Mouse (Mus musculus) adrenal gland, postnatal 25 days (tissue): ENCODE results near the gene Il4ra. TPM values are rescaled to one million over a fixed set of nuclear protein-coding genes. Genes with fewer than 3 reads are reported as not detected.

ENCODE experiments used
- DNase-seq: peaks from one replicate; pipeline ENCODE4 v3.0.0; 2021; ENCODE audit warnings: mixed read lengths
- total RNA-seq: library from RNA; stranded (reverse); gene quantifications from 2 replicates; pipeline ENCODE4 v1.2.3, GENCODE M21; 2021

Il4ra gene
- total RNA-seq, 1 experiment from 2014 or later: 101 TPM

GRCm38 (mm10) chr7:125600612-125601279 lies 48.8 kb downstream of the Il4ra start:
- no peak for DNase-seq

- DNase-seq: no peak
These were observed 49.4 kb downstream of the Il4ra start for GRCm38 (mm10) chr7:125601280-125601670.

- DNase-seq: no peak
These were observed 50.0 kb downstream of the Il4ra start for GRCm38 (mm10) chr7:125601821-125602448.

- no peak for DNase-seq
These were observed 51.3 kb downstream of the Il4ra start, which contains the start of gene Il21r for GRCm38 (mm10) chr7:125603185-125603631. Gene Il21r (plus strand): TSS chr7:125603429.

GRCm38 (mm10) chr7:125604362-125605319 lies 52.7 kb downstream of the Il4ra start:
- no peak for DNase-seq

- DNase-seq: no peak
These were observed 53.8 kb downstream of the Il4ra start for GRCm38 (mm10) chr7:125605725-125606139.

GRCm38 (mm10) chr7:125606265-125607164 lies 54.6 kb downstream of the Il4ra start:
- no peak for DNase-seq

- DNase-seq: no peak
These were observed 55.7 kb downstream of the Il4ra start for GRCm38 (mm10) chr7:125607384-125608182.

- no peak for DNase-seq
These were observed 56.3 kb downstream of the Il4ra start for GRCm38 (mm10) chr7:125608183-125608688.

GRCm38 (mm10) chr7:125613579-125613978 lies 61.7 kb downstream of the Il4ra start:
- DNase-seq: no peak

- no peak for DNase-seq
These were observed 63.5 kb downstream of the Il4ra start for GRCm38 (mm10) chr7:125615453-125615852.

GRCm38 (mm10) chr7:125618016-125618415 lies 66.1 kb downstream of the Il4ra start:
- DNase-seq: no peak

GRCm38 (mm10) chr7:125620077-125620476 lies 68.2 kb downstream of the Il4ra start:
- DNase-seq: no peak

GRCm38 (mm10) chr7:125622741-125623685 lies 71.1 kb downstream of the Il4ra start:
- DNase-seq: no peak

- DNase-seq: no peak
These were observed 73.3 kb downstream of the Il4ra start for GRCm38 (mm10) chr7:125625219-125625618.

GRCm38 (mm10) chr7:125625829-125626228 lies 73.9 kb downstream of the Il4ra start:
- DNase-seq: no peak
